Mouse (Mus musculus) lung, postnatal 36 days (tissue): Measurements from ENCODE around the gene Mfn2.

Source experiments
- DNase-seq: peaks from one replicate; pipeline ENCODE4 v3.0.0; 2022; ENCODE audit warnings: mixed read lengths

Mfn2 gene

GRCm38 (mm10) chr4:147909486-147909885 is 5.0 kb upstream of the Mfn2 start:
- peak; percentile 13 for DNase-seq

- DNase-seq, result no peak
Observed at GRCm38 (mm10) chr4:147906230-147906629, 1.7 kb upstream of the Mfn2 start.

- no peak for DNase-seq
Observed at GRCm38 (mm10) chr4:147905090-147905659, 671 bp upstream of the Mfn2 start.

- DNase-seq, result no peak
Observed at GRCm38 (mm10) chr4:147903601-147904000, 903 bp downstream of the Mfn2 start.

- no peak for DNase-seq
Observed at GRCm38 (mm10) chr4:147902906-147903500, 1.5 kb downstream of the Mfn2 start.

GRCm38 (mm10) chr4:147900452-147900851 is 4.1 kb downstream of the Mfn2 start:
- no peak for DNase-seq

GRCm38 (mm10) chr4:147897348-147897747 is 7.2 kb downstream of the Mfn2 start:
- no peak for DNase-seq

- DNase-seq, result no peak
Observed at GRCm38 (mm10) chr4:147896411-147896810, 8.1 kb downstream of the Mfn2 start.

- DNase-seq, result no peak
Observed at GRCm38 (mm10) chr4:147895815-147896330, 8.6 kb downstream of the Mfn2 start.

GRCm38 (mm10) chr4:147890341-147890740 is 14.2 kb downstream of the Mfn2 start:
- no peak for DNase-seq

- no peak for DNase-seq
Observed at GRCm38 (mm10) chr4:147888237-147888636, 16.3 kb downstream of the Mfn2 start.

- DNase-seq, result no peak
Observed at GRCm38 (mm10) chr4:147887277-147887676, 17.2 kb downstream of the Mfn2 start.

- no peak for DNase-seq
Observed at GRCm38 (mm10) chr4:147886158-147886557, 18.3 kb downstream of the Mfn2 start.

GRCm38 (mm10) chr4:147884138-147884537 is 20.4 kb downstream of the Mfn2 start:
- DNase-seq, result no peak

- DNase-seq, result no peak
Observed at GRCm38 (mm10) chr4:147883041-147883440, 21.5 kb downstream of the Mfn2 start.

- DNase-seq, result no peak
Observed at GRCm38 (mm10) chr4:147881792-147882191, 22.7 kb downstream of the Mfn2 start.

- DNase-seq, result no peak
Observed at GRCm38 (mm10) chr4:147879865-147880264, 24.6 kb downstream of the Mfn2 start.

- DNase-seq, result no peak
Observed at GRCm38 (mm10) chr4:147879456-147879855, 25.0 kb downstream of the Mfn2 start.

GRCm38 (mm10) chr4:147878537-147878936 is 26.0 kb downstream of the Mfn2 start:
- DNase-seq, result no peak

- no peak for DNase-seq
Observed at GRCm38 (mm10) chr4:147875852-147876575, 28.5 kb downstream of the Mfn2 start.

GRCm38 (mm10) chr4:147869238-147869637 is 35.3 kb downstream of the Mfn2 start:
- no peak for DNase-seq

GRCm38 (mm10) chr4:147868450-147869031 is 36.0 kb downstream of the Mfn2 start, which contains the start of the genes Miip and Fv1:
Gene Miip, minus strand, starts transcription at chr4:147868816.
Gene Fv1, plus strand, starts transcription at chr4:147868979.
- DNase-seq, result peak; percentile 99
